Mouse (Mus musculus) limb, embryonic 11.5 days (tissue): Measurements from ENCODE around the gene Ikzf4. TPM values are rescaled to one million over a fixed set of nuclear protein-coding genes. Genes with fewer than 3 reads are reported as not detected.

Experiments
- ATAC-seq: fragments of 200-750 bp; cut with Nextera tagmentation; 2 replicates; pipeline ENCODE4 v1.8.0; 2017; ENCODE audit warnings: low read depth; ENCODE audit not compliant: insufficient number of reproducible peaks, low FRiP score, low TSS enrichment
- DNase-seq: peaks from one replicate; pipeline ENCODE4 v3.0.0-alpha.2; 2015; ENCODE audit warnings: low spot score
- H3K27ac ChIP-seq: fragments of 300-500 bp; sonication (generic); replicated peaks from 2 replicates; pipeline ENCODE4 v1.5.1; 2014; ENCODE audit warnings: low read depth, mild to moderate bottlenecking, low read length
- H3K27me3 ChIP-seq: fragments of 300-500 bp; sonication (generic); 2 replicates; pipeline ENCODE4 v1.6.1; 2014; ENCODE audit warnings: mild to moderate bottlenecking, low read length, mixed read lengths; ENCODE audit not compliant: control insufficient read depth, insufficient read depth
- H3K36me3 ChIP-seq: fragments of 300-500 bp; sonication (generic); 2 replicates; pipeline ENCODE4 v1.6.1; 2014; ENCODE audit warnings: mild to moderate bottlenecking, low read length, moderate library complexity, mixed read lengths; ENCODE audit not compliant: control insufficient read depth, insufficient read depth
- H3K4me1 ChIP-seq: fragments of 300-500 bp; sonication (generic); 2 replicates; pipeline ENCODE4 v1.6.1; 2014; ENCODE audit warnings: low read length, mixed read lengths; ENCODE audit not compliant: control insufficient read depth, insufficient read depth
- H3K4me2 ChIP-seq: fragments of 300-500 bp; sonication (generic); 2 replicates; pipeline ENCODE4 v1.6.1; 2014; ENCODE audit warnings: low read depth, mild to moderate bottlenecking, moderate library complexity; ENCODE audit not compliant: severe bottlenecking
- H3K4me3 ChIP-seq: fragments of 300-500 bp; sonication (generic); 2 replicates; pipeline ENCODE4 v1.5.1; 2014; ENCODE audit warnings: low read depth, low read length
- H3K9ac ChIP-seq: fragments of 300-500 bp; sonication (generic); 2 replicates; pipeline ENCODE4 v1.6.1; 2014; ENCODE audit warnings: mild to moderate bottlenecking, low read length
- H3K9me3 ChIP-seq: fragments of 300-500 bp; sonication (generic); 2 replicates; pipeline ENCODE4 v1.6.1; 2016; ENCODE audit warnings: low read length; ENCODE audit not compliant: control insufficient read depth
- WGBS: fragments of 180-500 bp; shearing (Covaris S2); extraction: QIAGEN DNeasy Blood & Tissue Kit; methylation state at CpG from one replicate; pipeline ENCODE4 v1.1.7; 2014; 5-methylcytosine and 5-hydroxymethylcytosine counted together
- polyA plus RNA-seq: library from polyadenylated mRNA; unstranded; fragments of >200 nt; fragmentation: Nextera tagmentation; extraction: Ambion mirVana; gene quantifications from 2 replicates; pipeline ENCODE4 v1.2.1, GENCODE M21; 2014

The Ikzf4 gene
- polyA plus RNA-seq, 1 experiment from 2014 or later = 3.4 TPM

DNA sequence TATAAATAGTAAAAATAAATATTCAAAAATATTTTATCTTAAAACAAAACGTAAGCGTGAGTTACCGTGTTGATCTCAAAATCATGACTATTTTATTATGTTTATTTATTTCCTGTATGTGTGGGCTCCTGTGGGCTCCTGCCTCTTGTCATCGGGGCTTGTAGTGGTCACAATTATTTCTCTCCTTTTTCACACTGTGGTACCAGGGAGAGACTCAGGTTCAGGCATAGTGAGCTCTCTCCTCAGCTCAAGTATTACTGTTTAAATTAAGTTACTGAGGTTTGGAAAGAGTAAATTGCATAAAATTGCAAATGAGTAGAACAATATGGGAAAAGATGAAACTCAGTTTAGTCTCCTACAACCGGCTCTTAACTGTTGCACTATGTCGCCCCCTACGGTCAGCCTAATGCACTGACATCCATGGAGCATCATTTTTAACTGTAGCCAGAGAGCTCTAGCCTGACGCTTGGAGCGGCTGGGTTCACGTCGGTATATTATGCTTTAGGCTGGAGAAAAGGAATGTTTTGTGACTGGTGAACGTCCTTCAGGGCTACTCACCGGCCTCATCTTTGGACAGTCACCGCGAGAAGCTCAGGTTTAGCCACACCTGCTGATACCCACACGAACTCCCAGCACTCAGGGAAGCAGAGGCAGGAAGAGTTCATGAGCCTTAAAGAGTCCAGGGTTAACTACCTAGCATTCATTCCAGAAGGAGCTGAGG lies 33.2 kb downstream of the Ikzf4 start:
- no peaks in the 10 kb centered on the region for H3K36me3 ChIP-seq
- 16% methylated on average over 16 of the region's 16 CpGs for WGBS
- H3K4me2 ChIP-seq = 0 out of 2 replicates have a peak overlapping the region, but pooled peaks have one; percentile 12
- H3K27ac ChIP-seq = no peak overlapping the region
- DNase-seq (peak; percentile 89), ATAC-seq (peak; percentile 41; the same call in 1 of the 2 replicates)
- H3K9me3 ChIP-seq = no peaks in the 10 kb centered on the region; the same call in 1 of the 2 replicates
- H3K9ac ChIP-seq = no peak overlapping the region
- H3K4me3 ChIP-seq = no peak overlapping the region
- H3K4me1 ChIP-seq = peaks cover 2% of the 10 kb centered on the region; the same call in 1 of the 2 replicates
- H3K27me3 ChIP-seq = no peaks in the 10 kb centered on the region

DNA sequence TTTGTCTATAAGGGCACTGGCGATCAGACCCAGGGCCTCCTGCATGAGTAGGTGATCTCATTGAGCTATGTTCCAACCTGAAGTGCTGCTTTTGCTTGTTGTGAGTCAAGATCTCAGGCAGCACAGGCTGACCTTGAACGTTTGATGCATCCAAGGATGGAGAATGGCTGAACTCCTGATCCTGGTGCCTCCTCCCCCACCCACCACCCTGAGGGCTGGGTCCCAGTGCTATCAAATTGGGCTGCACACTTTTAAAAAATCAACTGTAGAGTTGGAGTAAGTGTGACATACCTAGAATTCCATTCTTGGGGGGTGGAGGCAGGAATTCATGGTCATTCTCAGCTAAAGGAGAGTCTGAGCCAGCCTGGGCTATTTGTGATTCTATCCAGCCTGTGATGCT lies 39.3 kb downstream of the Ikzf4 start:
- Histone ChIP-seq H3K9ac (no peak overlapping the region), H3K4me3 (no peak overlapping the region), H3K4me1 (no peaks in the 10 kb centered on the region), H3K27ac (no peak overlapping the region), H3K4me2 (no peak overlapping the region), H3K36me3 (no peaks in the 10 kb centered on the region), H3K27me3 (no peaks in the 10 kb centered on the region), H3K9me3 (no peaks in the 10 kb centered on the region; the same call in 1 of the 2 replicates)
- ATAC-seq (no peak), DNase-seq (no peak)
- WGBS = 34% methylated on average over 2 of the region's 2 CpGs

DNA sequence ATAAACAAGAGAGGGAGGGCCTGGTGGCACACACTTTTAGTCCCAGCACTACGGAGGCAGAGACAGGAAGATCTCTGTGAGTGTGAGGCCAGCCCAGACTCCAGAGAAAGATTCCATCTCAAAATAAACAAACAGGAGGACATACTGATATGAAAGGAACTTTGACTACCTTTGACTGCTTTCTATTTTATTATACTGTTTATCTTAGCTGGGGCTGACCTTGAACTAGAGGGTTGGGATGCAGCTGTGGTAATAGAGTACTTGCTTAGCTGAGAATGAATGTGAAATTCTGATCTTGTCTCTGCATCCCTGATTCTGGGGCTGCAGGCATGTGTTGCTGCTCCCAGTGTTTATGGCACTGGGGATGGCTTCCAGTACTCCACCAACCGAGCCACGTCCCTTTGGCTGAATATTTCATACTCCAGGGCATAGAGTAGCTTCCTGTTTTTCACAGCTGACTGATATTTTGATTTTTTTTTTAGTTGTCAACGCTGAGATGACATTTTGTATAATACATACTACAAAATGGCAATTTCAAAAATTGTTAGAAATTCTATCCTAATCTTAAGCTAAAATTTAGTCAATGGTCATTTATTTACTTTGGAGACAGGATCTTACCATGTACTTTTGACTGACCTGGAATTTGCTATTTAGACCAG lies 43.2 kb downstream of the Ikzf4 start:
- Histone ChIP-seq H3K27me3 (no peaks in the 10 kb centered on the region), H3K9me3 (no peaks in the 10 kb centered on the region), H3K9ac (no peak overlapping the region), H3K4me3 (no peak overlapping the region), H3K4me1 (no peaks in the 10 kb centered on the region), H3K27ac (no peak overlapping the region), H3K4me2 (no peak overlapping the region), H3K36me3 (no peaks in the 10 kb centered on the region)
- 83% methylated on average over 4 of the region's 4 CpGs for WGBS
- ATAC-seq (no peak), DNase-seq (no peak)

DNA sequence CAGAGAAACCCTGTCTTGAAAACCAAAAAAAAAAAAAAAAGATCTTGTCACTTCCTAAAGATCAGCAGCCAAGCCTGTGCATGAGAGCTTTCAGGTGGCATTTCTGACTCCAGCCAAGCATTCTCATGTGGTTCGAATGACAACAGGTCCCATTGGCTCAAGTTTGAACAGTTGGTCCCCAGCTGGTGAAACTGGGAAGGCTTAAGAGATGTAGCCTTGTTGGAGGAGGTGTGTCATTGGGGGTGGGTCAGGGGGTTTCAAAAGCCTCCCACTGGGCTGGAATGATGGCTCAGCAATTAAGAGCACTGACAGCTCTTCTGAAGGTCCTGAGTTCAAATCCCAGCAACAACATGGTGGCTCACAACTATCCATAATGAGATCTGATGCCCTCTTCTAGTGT lies 44.3 kb downstream of the Ikzf4 start:
- no peak overlapping the region for H3K4me2 ChIP-seq
- H3K9me3 ChIP-seq = no peaks in the 10 kb centered on the region
- H3K4me3 ChIP-seq = no peak overlapping the region
- H3K4me1 ChIP-seq = no peaks in the 10 kb centered on the region
- H3K27me3 ChIP-seq = no peaks in the 10 kb centered on the region
- no peak overlapping the region for H3K9ac ChIP-seq
- 87% methylated on average over 1 of the region's 1 CpGs for WGBS
- DNase-seq (no peak), ATAC-seq (no peak)
- no peaks in the 10 kb centered on the region for H3K36me3 ChIP-seq
- H3K27ac ChIP-seq = no peak overlapping the region

DNA sequence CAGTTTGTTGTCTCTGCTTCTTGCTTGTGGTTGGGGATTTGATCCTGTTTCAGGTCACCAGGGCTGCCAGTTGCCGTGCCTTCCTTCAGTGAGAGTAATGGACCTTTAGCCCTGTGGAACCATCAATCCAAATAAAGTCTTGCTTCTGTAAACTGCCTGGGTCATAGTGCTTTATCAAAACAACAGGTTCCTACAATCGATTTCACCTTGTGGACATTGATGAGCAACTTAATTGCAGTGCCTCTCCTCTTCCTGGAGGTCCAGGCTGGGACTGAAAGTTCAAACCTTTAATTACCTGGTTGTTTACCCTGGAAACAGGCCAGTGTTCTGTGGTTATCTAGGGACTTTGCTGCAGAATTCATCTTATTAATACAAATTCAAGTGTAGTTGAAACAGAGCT lies 47.3 kb downstream of the Ikzf4 start:
- WGBS = 32% methylated on average over 2 of the region's 2 CpGs
- no peak for ATAC-seq
- Histone ChIP-seq H3K36me3 (no peaks in the 10 kb centered on the region), H3K27me3 (no peaks in the 10 kb centered on the region), H3K27ac (no peak overlapping the region), H3K9ac (no peak overlapping the region), H3K9me3 (no peaks in the 10 kb centered on the region), H3K4me1 (no peaks in the 10 kb centered on the region), H3K4me3 (no peak overlapping the region), H3K4me2 (no peak overlapping the region)
- no peak for DNase-seq

DNA sequence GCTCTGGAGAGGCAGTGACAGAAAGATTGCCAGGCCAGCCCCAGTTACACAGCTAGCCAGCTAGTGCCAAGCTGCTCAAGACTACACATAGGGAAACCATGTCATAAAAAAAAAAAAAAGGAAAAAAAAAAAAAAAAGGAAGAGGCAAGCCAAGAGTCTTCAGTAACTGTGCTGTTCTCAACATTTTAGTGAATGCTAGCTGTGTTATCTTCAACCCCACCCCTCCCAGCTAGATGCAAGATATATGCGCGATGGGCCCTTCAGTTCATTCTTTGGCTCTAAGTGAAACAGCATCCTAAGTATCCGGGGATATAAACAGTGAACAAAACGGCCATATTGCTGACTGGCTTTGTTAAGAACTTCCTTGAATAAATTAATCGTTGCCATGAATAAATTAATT lies 53.0 kb downstream of the Ikzf4 start:
- 76% methylated on average over 5 of the region's 5 CpGs for WGBS
- ATAC-seq = no peak
- H3K4me3 ChIP-seq = no peak overlapping the region
- no peak overlapping the region for H3K9ac ChIP-seq
- no peak overlapping the region for H3K27ac ChIP-seq
- H3K4me2 ChIP-seq = no peak overlapping the region
- no peaks in the 10 kb centered on the region for H3K36me3 ChIP-seq
- H3K9me3 ChIP-seq = no peaks in the 10 kb centered on the region
- peaks cover 4% of the 10 kb centered on the region; the same call in 1 of the 2 replicates for H3K4me1 ChIP-seq
- peaks cover 21% of the 10 kb centered on the region for H3K27me3 ChIP-seq
- DNase-seq = no peak

DNA sequence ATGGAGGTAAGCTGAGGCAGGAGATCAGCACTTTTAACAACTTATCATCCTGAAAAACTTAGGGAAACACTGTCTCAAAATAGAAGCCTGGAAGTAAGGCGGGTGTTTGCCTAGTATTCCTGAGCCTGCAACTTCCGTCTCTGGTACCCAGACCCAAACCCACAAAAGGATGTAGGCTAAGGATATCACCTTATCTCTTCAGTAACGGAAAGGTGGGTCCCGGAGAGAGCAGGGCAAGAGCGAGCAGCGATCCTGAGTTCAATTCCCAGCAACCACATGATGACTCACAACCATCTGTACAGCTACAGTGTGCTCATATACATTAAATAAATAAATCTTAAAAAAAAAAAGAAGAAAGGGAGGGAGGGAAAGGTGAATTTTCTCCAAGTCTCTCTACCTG lies 54.4 kb downstream of the Ikzf4 start:
- peaks cover 8% of the 10 kb centered on the region; the same call in 1 of the 2 replicates for H3K4me1 ChIP-seq
- ATAC-seq = no peak
- H3K9ac ChIP-seq = no peak overlapping the region
- no peak overlapping the region for H3K4me3 ChIP-seq
- no peak overlapping the region for H3K27ac ChIP-seq
- 89% methylated on average over 6 of the region's 6 CpGs for WGBS
- no peaks in the 10 kb centered on the region for H3K36me3 ChIP-seq
- H3K27me3 ChIP-seq = peaks cover 32% of the 10 kb centered on the region
- DNase-seq = no peak
- no peaks in the 10 kb centered on the region for H3K9me3 ChIP-seq
- no peak overlapping the region for H3K4me2 ChIP-seq

DNA sequence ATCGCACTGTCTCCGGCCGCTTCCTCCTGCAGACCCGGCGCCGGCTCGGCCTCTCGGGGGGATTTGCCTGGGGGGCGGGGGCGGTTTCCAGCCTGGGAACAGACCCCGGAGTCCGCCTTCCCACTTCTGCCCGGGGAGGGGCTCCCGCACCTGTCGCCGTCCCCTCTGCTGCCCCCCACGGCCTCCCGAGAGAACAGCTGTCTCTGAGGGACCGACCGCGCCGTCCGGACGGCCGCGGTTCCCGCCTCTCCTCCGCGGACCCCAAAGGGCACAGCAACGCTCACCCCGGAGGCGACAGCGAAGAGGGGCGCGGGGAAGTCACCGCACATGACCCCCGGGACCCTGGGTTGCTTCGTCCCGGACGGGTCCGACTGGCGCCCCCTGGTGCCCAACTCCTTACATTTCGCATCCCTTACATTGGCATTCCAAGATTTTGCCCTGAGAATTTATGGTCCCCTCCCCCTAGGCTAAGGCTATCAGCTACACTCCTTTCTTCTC lies 55.5 kb downstream of the Ikzf4 start:
- H3K4me2 ChIP-seq = peak overlapping the region; percentile 92
- ATAC-seq = peak; percentile 10; the same call in 1 of the 2 replicates
- peaks cover 34% of the 10 kb centered on the region for H3K27me3 ChIP-seq
- peak overlapping the region; percentile 53 for H3K4me3 ChIP-seq
- DNase-seq = peak; percentile 88
- under 1% methylated on average over 28 of the region's 43 CpGs for WGBS
- H3K36me3 ChIP-seq = no peaks in the 10 kb centered on the region
- H3K27ac ChIP-seq = no peak overlapping the region
- H3K4me1 ChIP-seq = peaks cover 8% of the 10 kb centered on the region; the same call in 1 of the 2 replicates
- no peaks in the 10 kb centered on the region for H3K9me3 ChIP-seq
- H3K9ac ChIP-seq = 0 out of 2 replicates have a peak overlapping the region, but pooled peaks have one; percentile 23
